ENCODE assay signal across 23 mouse cellular contexts in genomic region chr8:12786958-12787301, GRCm38 (mm10). TPM values are rescaled to one million over a fixed set of nuclear protein-coding genes. Genes with fewer than 3 reads are reported as not detected.
DNase-seq lines count a peak whose midpoint lies in the region; ATAC-seq and TF ChIP-seq lines count a peak whose summit lies in the region.
"Had no signal": no experiment of that assay in that cellular context is flagged by ENCODE, and none has a peak within 500 bp of the region (broad histone marks: within the 10 kb centered on the region; RNA-seq: fewer than 3 reads in every experiment).

No protein-coding gene starts in this region.

- no peaks in the 10 kb centered on the region for H3K36me3 ChIP-seq in kidney, embryonic 14.5 days (ENCODE audit: control insufficient read depth, insufficient read depth, low read length)
- H3K36me3 ChIP-seq in E14TG2a.4 (ENCODE audit: insufficient read depth, low read length): peaks cover 28% of the 10 kb centered on the region; the same call in 1 of the 2 replicates
- H3K36me3 ChIP-seq: hindbrain, embryonic 15.5 days; neural tube, embryonic 13.5 days had no signal

- no peak overlapping the region for H3K9ac ChIP-seq in kidney, embryonic 14.5 days (ENCODE audit: low read depth, low read length)
- H3K9ac ChIP-seq: forebrain, embryonic 12.5 days; hindbrain, embryonic 15.5 days; kidney, embryonic 15.5 days; neural tube, embryonic 13.5 days had no signal

- H3K27ac ChIP-seq in kidney, embryonic 14.5 days (ENCODE audit: low read depth, low read length): no peak overlapping the region
- H3K27ac ChIP-seq: forebrain, embryonic 12.5 days; hindbrain, embryonic 15.5 days; kidney, embryonic 15.5 days; neural tube, embryonic 13.5 days had no signal

- H3K4me3 ChIP-seq in kidney, embryonic 14.5 days (ENCODE audit: low read length): no peak overlapping the region
- H3K4me3 ChIP-seq in E14TG2a.4 (replicated peaks; ENCODE audit: low read length): peak overlapping the region; percentile 17
- H3K4me3 ChIP-seq: forebrain, embryonic 12.5 days; hindbrain, embryonic 15.5 days; kidney, embryonic 15.5 days; neural tube, embryonic 13.5 days had no signal

- 75% methylated on average over 12 of the region's 12 CpGs for WGBS in kidney, embryonic 14.5 days

- DNase-seq in cerebellum, adult 9-10 months: no peak
- no peak for DNase-seq in kidney, postnatal 4 days
- peak; percentile 33 to 42 for DNase-seq in cerebellum, postnatal 10 days
- DNase-seq in testis, postnatal 14 days (ENCODE audit: low spot score): no peak
- DNase-seq in urinary bladder, postnatal 10 days (ENCODE audit: low spot score): no peak
- DNase-seq: adrenal gland, adult 8-10 months; gastrocnemius, postnatal 25 days; heart, postnatal 10 days; left cerebral cortex, postnatal 4 days; liver; spleen, adult 18-20 months; thymus, postnatal 36 days had no signal

- no peak for TF ChIP-seq CTCF in E14TG2a.4 (conservative IDR thresholded peaks at IDR 0.05; ENCODE audit: low read length)

- H3K4me1 ChIP-seq in kidney, embryonic 14.5 days (ENCODE audit: control insufficient read depth, insufficient read depth, low read length): peaks cover 25% of the 10 kb centered on the region
- peaks cover 33% of the 10 kb centered on the region for H3K4me1 ChIP-seq in E14TG2a.4 (replicated peaks; ENCODE audit: low read depth, low read length)

- H3K27me3 ChIP-seq in kidney, embryonic 14.5 days (ENCODE audit: control insufficient read depth, insufficient read depth, low read length): no peaks in the 10 kb centered on the region
- no peaks in the 10 kb centered on the region for H3K27me3 ChIP-seq in E14TG2a.4 (ENCODE audit: insufficient read depth, low read length)
- H3K27me3 ChIP-seq: forebrain, embryonic 12.5 days; hindbrain, embryonic 15.5 days; kidney, embryonic 15.5 days; neural tube, embryonic 13.5 days; Patski had no signal

- no peaks in the 10 kb centered on the region for H3K9me3 ChIP-seq in kidney, embryonic 14.5 days (ENCODE audit: control insufficient read depth, low read length)
- H3K9me3 ChIP-seq in E14TG2a.4 (ENCODE audit: low read length): no peaks in the 10 kb centered on the region
- H3K9me3 ChIP-seq: forebrain, embryonic 12.5 days; hindbrain, embryonic 15.5 days; kidney, embryonic 15.5 days; megakaryocyte, embryonic 14.5 days; neural tube, embryonic 13.5 days had no signal

- peak; percentile 34; the same call in 1 of the 2 replicates for ATAC-seq in cerebellum, adult (ENCODE audit: insufficient number of reproducible peaks, low FRiP score, low TSS enrichment)
- ATAC-seq in kidney, embryonic 14.5 days (ENCODE audit: low FRiP score, low TSS enrichment): peak; percentile 36; the same call in 1 of the 2 replicates
- ATAC-seq: intestine, embryonic 16.5 days; Patski had no signal

- no peak overlapping the region for H3K4me2 ChIP-seq in kidney, embryonic 14.5 days (replicated peaks; ENCODE audit: low read depth, low read length)
- H3K4me2 ChIP-seq: forebrain, embryonic 12.5 days; heart, embryonic 11.5 days; hindbrain, embryonic 15.5 days; kidney, embryonic 15.5 days; neural tube, embryonic 13.5 days had no signal

RNA-seq across cellular contexts. Expression of gene Atp11a, which starts 30.1 kb away (rescaled TPM):
- 16.8 and 18.5 TPM in 2 replicates for polyA plus RNA-seq in kidney, embryonic 14.5 days (2014; fragmentation: Nextera tagmentation; extraction: Ambion mirVana)

Comparison
In these comparisons a context has a peak if more than half of its experiments do, and no peak if none do; other contexts are left out.
1. DNase-seq: peak in cerebellum, postnatal 10 days (2 of 2); none in cerebellum, adult 9-10 months (single experiment), kidney, postnatal 4 days (0 of 2), testis, postnatal 14 days (single experiment) and urinary bladder, postnatal 10 days (single experiment).